Mouse (Mus musculus) NIH3T3 (cell line): Measurements from ENCODE around the gene Smim26.

ENCODE experiments used
- DNase-seq: peaks from one replicate; pipeline ENCODE4 v3.0.0-alpha.2; 2012; ENCODE audit warnings: low read depth

Gene Smim26

DNA sequence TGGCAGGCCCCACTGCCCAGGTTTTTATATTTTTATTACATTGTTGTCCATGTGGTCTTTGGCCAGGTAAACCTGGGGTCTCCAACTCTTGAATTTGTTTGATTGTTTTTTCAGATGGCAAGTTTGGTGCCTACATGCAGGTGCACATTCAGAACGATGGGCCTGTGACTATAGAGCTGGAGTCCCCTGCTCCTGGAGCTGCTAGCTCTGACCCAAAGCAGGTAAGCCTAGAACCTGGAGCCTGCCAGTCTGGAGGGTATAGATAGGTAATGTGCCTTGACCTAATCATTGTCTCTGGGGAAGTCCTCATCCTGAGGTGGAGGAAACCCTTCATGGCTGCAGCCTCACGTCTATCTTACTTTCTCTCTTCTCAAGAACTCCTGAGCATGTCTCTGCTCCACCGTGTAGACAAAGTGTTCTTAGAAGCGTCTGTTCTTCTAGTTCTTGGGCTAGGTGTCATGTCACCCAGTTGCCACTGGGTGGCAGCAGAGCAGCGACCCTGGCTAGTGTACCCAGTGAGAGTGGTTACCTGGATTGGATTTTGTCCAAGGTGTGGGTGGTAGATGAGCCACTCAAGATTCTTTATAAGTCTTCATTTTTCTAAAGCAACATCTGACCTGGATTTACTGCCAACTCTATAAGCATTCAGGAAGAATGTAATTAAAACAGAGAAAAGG lies 41.9 kb downstream of the Smim26 start:
- DNase-seq = peak; percentile 78

DNA sequence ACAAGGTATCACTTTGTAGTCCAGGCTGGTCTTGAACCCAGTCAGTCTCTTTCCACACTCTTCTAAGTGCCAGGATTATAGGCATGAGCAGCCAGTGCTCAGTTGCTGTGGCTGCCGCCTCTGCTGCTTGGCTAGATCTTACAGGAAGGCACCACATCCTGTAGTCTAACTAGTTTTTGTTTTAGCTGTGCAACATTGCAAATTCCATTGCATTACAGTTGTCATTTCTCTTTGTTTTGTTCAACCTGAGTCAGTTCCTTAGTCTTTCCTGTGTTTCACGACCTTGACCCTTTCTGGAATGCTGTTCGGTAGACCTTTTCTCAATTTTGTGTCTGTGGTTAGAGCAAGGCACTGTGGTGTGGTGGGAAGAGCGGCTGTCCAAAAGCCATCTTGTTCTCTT lies 43.4 kb downstream of the Smim26 start:
- no peak for DNase-seq

DNA sequence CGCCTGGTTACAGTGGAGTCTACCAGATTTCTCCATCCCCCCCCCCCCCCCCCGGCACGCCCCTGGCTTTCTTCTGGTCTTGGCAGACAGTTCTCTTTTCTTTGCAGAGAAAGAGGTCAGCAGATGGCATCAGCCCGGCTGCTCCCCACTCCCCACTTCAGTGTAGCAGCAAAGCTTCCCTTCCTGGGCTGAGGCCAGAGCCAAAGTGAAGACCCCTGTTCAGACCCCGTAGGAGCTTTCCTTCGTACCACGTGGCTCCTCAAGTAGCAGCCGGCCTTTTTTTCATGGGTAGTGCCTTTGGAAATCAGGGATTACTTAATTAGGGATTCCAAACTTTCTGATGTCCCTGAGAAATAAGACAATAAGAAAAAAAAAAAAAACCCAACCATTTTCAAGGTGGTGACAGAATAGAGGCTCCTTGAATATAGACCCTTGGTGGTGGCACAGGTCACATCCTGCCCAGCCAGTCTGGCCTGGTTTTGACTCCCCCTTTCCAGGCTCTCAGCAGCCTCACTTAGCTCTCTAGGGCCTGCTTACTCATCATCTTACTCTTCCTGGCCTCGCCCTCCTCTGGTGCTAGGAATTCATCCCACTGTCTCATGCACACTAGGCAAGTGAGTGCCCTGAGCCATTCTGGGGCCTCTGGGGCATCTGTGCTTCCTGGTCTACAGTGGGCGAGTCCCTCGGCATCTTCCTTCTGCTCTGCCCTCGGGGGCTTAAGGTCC lies 44.0 kb downstream of the Smim26 start:
- no peak for DNase-seq

DNA sequence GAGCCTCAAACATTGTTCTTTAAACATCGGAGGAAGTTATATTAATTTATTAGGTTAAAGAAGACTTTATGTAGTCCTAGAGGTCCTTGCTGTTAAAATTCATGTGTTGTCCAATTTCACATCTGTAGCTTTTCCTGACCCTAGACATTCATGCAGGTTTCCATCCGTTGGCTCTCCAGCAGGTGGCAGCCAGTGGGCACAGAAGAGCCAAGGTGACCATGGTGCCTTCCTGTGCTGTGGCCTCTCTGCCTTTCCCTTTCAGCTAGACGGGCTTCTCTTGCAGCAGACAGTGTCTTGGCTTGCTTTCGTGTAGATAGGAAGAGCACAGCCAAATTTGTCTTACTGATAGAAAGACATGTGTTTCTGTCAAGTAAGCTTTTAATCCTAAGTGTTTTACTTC lies 44.9 kb downstream of the Smim26 start:
- peak; percentile 33 for DNase-seq

DNA sequence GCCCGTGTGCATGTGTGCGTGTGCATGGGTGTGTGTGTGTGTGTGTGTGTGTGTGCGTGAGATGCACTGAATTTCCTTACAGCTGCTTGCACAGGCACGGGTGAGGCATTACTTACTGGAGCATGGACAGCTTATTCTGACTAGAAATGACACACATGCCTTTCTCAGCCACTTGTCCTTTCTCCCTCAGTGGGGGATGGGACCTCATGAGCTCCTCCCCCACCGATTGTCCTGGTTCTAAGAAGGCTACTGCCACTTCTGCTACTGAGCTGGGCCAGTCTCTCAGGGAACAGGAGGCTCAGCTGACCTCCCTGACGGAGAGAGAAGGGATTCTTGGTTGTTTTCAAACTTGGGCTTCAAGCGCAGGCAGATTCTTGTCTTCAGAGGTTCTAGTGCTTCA lies 46.2 kb downstream of the Smim26 start:
- no peak for DNase-seq

DNA sequence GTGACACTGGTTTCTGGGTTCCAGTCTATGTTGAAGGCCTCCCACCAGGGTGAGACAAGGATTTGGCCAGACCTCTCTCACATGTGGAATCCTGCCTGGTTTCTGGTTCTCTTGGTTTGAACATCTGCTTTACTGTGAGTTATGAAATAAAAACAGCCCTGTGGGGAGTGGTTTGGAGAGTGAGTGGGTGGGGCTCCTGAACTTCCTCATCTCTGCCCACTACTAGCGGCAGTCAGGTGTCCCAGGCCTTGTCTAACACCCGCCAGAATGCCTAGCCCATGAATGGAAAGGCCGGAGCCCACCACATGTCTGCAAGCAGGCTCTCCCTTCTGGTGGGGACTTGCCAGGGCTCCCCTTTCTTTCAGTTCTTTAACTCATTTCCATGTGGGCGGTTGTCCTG lies 48.1 kb downstream of the Smim26 start:
- no peak for DNase-seq
